Mouse (Mus musculus): Measurements from ENCODE around the gene Dleu7.

The Dleu7 gene

DNA sequence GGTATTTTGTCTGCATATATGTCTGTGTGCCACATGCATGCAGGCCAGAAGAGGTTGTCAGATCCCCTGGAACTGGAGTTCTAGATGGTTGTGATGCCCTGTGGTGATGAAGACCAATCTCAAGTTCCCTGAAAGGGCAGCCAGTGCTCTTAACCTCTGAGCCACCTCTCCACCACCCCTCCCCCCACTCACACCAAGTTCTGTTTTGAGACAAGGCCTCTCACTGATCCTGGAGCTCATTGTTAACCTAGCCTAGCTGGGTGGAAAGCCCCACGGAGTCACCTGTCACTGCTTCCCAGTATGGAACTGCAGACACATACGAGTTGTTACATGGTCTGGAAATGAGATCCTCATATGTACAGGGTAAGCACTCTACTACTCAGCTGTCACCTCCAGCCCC lies 9.9 kb downstream of the Dleu7 start:
- no peak for DNase-seq (ENCODE audit: low spot score in 2 of 2)

DNA sequence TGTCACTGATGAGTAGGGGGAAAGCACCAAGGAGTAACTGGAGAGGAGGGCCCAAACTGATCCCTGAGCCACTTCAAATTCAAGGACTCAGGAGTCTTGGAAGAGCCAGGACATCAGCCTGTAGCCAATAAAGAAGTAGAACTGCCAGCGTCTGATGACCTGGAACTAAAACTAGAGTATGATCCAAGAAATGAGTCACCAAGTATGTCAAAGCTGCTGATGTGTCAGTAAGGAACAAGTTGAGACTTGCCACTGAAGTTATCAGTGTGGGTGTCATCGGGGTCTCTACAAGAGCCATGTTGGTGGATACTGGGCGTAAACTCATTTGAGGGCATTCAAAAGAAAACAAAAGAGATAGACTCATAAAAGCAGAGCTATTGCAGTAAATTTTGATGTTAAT lies 19.2 kb downstream of the Dleu7 start:
- DNase-seq (ENCODE audit: low spot score in 2 of 2), result no peak

DNA sequence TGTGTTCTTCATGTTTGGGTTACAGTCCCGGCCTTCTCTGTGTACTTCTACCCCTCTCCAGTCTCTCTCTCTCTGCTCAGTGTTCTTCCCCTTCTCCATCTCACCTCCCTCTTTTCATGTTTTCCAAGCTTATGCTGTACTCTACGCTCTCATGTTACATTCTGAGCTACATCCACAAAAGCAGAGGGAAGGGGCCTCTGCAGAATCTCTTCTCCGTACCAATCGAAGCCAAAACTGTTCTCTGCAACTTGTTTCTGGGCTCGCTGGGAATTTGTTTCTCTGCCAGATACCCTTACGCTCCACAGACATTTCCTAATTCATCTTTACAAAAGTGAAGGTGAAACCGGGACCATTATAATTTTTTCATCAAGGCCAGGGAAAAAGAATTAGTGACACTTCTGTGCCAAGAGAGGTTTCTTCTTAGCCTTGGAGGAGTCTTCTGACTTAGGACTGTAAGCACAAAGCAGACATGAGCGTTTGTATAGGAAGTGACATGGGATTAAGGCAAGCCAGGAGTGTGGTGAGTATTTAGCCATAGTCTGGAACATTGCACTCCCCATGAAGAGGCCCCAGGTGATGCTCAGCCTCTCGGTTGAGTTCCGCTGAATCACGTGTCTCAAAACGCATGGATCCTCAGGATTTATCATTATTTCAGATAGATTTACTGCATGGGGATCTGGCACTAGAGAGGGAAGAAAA lies 22.0 kb downstream of the Dleu7 start:
- DNase-seq (ENCODE audit: low spot score in 2 of 2), result no peak

DNA sequence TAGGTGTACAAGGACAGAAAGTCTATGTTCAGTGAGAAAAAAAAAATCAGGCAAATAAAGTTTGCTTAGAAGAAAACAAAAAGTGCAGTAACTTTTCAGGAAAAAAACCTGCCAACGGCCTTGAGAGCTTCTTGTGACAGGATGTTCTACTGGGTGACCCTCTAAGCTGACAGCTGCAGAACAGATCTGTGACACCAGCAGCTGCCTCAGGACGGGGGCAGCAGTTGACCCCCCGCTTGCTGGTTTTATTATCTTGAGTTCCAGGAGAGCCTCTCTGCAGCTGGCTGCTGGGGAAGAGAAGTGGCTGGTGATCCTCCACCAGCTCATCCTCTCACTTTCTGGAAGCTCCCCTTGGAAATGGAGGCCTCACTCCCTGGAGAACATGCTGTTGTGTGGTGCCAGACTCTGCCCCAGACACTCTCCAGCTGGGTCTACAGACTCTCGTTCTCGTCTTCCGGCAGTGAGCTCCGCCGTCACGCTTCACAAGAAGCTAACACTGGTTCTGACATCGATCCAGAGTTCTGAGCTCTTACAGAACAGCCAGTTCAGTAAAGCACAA lies 33.8 kb downstream of the Dleu7 start:
- DNase-seq (ENCODE audit: low spot score in 2 of 2), result no peak

DNA sequence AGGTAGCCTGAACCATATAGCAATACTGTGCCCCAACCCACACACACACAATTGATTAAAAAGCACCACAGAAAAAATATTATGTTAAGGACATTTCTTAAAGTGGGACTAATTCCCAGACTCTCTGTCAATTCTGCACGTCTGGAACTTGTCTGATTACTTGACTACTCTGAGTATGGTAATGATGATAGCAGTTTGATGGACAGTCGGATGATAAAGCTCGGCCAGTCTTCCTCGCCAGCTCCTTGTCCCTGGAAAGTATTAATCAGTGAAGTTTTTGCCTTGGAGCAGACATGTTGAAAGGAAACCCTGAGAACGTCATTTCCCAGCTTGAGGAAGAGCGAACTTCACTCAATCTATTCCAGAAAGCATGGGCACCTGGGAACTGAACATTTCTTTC lies 34.7 kb downstream of the Dleu7 start:
- no peak for DNase-seq (ENCODE audit: low spot score in 2 of 2)

DNA sequence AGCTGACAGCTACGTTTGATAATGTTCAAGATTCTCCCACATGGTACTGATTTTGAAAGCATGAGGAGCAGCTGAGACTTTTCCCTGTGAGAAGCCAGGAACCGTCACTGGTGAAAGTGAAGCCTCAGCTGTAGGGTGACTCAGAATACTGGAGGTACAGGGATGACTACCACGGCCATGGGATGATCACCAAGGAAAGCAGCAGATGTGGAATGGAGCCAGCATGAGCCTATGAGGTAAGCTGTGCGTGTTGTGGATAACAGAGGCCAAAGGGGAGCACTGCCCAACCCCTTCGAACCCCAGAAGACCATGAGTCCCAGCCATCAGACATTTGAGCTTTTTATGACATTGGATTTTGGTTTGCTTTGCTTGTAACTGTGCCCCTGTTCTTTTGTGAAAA lies 36.8 kb downstream of the Dleu7 start:
- DNase-seq (ENCODE audit: low spot score in 2 of 2), result no peak

DNA sequence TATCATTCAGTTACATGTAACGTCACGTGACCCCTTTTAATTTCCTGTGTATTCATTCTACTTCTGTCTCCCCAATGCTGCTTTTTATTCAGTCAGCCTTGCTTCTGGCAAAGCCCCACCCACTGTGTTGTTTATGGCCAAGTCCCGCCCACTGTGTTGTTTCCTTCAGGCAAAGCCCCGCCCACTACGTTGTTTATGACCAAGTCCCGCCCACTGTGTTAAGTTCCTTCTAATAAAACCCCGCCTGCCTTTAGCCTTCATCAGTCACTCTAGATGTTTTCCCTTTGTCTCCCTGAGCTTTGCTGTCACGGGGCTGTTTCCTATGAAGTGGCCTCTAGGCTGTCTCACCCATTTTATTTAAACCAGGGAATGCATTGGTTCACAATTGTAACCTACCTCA lies 38.5 kb downstream of the Dleu7 start:
- DNase-seq (ENCODE audit: low spot score in 2 of 2), result no peak

DNA sequence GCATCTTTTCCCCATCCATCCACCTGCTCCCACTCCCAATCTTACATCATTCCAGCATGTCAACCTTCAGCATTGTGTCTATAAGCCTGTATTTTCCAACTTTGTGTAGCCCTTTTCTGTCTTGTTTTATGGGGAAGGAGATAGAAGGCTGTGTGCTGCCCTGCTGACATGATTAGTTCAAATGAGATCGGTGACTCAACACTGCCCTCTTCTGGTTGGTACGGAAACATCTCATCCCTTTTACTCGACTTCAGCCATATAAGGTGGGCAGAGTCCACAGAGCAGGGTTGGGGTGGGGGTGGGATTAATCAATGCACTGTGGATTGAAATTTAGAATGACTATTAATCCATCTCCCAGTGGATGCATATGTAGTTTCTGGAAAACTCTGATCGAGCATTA lies 40.8 kb downstream of the Dleu7 start:
- peak; percentile 19 to 57 for DNase-seq (ENCODE audit: low spot score in 2 of 2)

DNA sequence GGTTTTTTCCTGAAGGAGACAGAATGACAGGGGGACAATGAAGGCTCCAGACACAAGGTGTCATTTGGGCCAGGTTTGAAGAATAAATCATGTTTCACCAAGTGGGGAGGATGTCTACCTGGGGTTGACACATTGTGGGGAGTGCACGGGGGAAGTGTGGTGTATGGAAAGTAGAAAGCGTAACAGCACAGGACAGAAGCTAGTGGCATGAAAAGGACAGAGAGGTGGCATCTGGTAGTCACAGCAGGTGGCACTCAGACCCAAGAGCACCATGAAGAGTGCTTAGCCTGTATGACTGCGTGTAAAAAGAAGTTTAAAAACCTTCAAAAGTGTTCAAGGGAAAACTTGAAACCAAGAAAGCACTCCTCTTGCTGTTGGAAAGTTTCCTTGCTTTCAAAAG lies 42.8 kb downstream of the Dleu7 start:
- DNase-seq (ENCODE audit: low spot score in 2 of 2), result no peak

DNA sequence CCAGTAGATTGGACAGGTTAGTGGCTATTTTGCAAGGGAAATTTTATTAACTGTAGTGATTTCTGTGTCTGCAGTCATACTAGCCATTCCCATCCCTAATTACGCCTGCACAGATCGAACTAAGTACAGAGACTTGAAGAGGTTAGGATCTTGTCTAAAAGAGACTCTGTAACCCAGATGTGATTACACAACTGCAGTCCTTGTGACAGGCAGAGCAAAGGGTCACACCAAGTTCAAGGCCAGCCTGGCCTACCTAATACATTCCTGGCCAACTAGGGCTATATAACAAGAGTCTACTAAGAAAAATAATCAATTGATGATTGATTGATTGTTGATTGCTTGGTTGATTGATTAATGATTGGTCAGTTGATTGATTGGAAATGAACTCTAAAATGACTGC lies 43.6 kb downstream of the Dleu7 start:
- DNase-seq (ENCODE audit: low spot score in 2 of 2), result no peak

DNA sequence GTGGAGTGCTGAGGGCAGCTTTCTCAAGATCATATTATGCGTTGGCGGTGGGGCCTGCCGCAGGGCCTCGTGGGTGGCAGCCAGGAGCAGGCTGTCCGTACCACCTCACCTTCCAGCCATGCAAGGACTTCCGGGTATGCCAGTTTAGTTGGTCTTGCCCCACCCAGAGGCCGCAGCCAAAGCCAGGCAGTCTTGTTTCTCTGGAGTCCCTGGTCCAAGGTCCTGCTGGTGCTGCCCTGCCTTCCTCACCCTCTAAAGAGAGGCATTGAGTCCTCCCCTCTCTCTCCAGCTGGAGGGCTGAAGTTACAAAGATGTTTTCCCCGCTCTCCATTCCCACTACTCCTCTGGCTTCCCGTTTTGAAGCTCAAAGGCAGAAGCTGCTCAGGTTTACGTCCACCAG lies 44.1 kb downstream of the Dleu7 start:
- no peak for DNase-seq (ENCODE audit: low spot score in 2 of 2)

DNA sequence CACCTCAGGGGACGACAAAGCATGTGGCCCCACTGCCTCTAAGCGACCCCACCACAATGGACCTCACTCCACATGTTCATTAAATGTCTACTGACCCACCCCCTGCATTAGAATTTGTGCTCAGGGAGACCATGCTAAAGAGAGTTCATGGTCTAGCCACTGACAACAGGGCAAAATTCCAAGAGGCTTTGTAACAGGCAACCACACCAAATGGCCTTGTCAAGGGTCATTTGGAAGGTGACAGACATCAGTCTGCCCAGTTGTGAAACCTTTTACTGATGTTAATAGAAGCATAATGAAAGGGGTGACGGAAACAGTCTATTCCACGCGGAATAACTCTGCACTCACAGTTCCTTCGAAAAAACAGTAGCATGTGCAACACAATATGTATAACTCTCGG lies 44.5 kb downstream of the Dleu7 start:
- no peak for DNase-seq (ENCODE audit: low spot score in 2 of 2)

DNA sequence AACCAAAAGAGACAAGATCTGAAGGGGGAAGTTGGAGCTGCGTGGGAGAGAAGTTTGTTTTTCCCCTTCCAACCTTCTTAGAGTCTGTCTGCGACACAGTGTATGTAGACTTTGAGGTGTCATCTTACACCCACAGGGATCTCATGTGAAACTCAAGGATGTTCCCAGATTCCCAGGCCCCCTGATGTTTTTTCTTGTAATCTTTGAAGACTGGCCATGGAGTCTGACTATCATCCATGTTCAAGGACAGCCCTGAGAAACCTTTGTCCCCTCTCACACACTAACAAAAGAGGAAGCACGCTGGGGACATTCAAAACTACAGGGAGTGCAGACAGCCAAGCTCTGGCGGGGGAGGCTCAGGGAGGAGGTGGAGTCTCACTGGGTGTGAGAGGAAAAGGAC lies 47.3 kb downstream of the Dleu7 start:
- DNase-seq (ENCODE audit: low spot score in 2 of 2), result no peak

DNA sequence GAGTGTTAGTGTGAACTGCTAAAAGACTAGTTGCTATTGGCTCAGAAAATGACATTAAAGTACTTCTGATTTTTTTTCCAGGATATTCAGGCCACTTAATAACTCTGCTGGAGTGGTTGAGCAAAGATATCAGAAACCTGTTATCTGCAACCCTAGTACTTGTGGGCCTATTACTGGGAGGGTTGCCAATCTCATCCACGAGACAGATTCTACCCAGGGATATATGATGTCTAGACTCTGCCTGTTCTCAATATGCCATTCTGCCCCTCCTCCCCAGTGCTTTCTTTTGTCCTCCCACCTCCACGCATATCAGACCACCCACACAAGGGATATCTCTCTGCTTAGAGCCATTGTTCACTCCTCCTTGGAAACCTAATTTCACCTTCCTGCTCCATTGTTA lies 49.3 kb downstream of the Dleu7 start:
- no peak for DNase-seq (ENCODE audit: low spot score in 2 of 2)

DNA sequence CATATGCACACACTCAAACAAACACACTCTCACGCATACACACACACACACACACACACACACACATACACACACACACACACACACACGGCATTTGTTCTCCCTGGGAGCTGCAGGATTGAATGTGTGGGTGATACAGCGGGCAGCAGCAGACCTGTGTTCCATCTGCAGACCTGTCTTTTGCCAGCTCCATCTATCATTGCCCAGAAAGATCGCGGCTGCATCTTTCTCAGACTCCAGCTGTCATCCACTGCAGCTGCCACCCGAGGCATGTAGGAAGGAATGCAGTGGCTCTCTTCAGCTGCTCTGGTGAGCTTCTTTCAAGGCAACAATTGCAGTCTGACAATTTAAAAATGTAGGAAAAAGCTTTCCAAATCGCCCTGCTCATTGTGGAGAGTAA lies 56.9 kb downstream of the Dleu7 start:
- no peak for DNase-seq (ENCODE audit: low spot score in 2 of 2)

DNA sequence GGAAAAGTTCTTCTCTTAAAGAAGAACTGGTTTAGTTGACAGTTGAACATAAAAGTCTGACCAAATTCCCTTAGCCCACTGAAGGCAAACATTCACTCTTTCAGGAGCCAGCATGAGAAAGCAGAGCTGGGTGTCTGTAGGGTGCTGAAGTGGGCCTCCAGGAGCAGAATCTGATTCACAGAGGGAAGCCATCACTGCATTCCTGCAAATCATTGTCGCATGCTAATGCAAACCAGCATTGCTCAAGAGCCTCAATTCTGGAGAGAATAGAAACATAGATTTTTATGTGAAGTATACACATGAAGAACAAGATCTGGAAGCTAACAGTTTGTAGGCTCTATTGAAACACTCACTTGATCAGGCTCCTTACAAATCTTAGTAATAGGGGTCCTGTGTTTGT lies 57.6 kb downstream of the Dleu7 start:
- no peak for DNase-seq (ENCODE audit: low spot score in 2 of 2)

DNA sequence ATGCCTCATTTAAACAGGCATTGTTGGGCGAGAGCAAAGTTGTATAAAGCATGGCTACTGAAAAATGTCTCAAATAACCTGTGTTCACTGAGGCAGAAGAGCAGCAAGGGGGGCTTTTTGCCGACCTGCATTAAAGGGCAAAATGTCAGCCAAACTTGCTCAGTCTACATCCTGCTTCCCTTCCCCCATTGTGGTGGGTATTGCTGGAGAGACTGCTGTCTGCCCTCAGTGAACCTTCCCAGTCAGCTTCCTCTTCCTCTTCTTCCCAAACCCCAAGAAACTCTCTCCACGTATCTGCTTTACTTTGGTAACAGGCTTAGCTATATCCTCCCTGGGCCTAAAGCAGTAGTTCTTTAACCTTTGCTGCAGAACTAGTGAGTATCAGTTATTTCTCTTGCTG lies 61.9 kb downstream of the Dleu7 start:
- DNase-seq (ENCODE audit: low spot score in 2 of 2), result no peak

DNA sequence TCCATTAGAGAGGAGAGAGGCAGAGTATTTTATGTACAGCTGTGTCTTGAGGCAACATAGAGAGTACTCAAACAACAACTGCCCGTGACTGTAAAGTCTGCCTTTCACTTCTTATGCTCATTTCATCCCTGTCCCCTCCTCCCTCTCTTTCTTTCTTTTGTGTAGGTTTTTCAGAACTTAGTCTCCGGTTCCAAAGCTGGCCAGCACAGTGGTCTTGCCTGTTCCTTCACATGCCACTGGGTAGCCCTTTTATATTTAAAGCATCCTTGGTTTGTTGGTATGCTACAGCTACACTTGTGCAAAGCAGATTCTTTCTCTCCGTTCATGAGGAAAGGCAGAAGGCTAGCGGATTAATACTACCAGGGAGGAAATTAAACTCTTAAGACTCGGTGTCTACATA lies 65.7 kb downstream of the Dleu7 start:
- no peak for DNase-seq (ENCODE audit: low spot score in 2 of 2)

DNA sequence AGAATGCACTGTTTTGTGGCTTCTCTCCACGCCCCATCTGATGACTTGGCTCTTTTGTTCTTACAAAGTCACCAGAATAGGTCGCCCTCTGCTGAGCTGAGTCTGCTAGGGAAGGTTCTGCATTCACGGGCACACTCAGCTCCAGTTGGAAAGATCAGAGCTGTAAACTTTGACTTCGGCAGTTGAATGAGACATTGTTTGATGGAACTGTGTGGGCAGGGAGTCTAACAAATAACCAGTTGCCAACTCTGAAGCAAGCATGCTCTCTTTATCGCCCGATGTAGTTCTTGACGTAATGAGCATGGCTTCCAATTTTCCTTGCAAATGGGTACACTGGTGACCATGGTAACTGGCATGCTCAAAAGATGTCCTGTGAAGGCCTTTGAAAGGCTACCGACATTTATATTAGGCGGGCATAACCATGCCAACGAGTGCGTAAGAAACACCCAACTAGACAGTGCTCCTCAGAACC lies 66.2 kb downstream of the Dleu7 start:
- DNase-seq (ENCODE audit: low spot score in 2 of 2), result peak; percentile 21 to 32
